Mouse (Mus musculus) cerebellum, adult 8-10 months (tissue): ENCODE data around the gene Agxt.

Experiments used
- DNase-seq: peaks from one replicate; pipeline ENCODE4 v3.0.0; 2022

Agxt gene

DNA sequence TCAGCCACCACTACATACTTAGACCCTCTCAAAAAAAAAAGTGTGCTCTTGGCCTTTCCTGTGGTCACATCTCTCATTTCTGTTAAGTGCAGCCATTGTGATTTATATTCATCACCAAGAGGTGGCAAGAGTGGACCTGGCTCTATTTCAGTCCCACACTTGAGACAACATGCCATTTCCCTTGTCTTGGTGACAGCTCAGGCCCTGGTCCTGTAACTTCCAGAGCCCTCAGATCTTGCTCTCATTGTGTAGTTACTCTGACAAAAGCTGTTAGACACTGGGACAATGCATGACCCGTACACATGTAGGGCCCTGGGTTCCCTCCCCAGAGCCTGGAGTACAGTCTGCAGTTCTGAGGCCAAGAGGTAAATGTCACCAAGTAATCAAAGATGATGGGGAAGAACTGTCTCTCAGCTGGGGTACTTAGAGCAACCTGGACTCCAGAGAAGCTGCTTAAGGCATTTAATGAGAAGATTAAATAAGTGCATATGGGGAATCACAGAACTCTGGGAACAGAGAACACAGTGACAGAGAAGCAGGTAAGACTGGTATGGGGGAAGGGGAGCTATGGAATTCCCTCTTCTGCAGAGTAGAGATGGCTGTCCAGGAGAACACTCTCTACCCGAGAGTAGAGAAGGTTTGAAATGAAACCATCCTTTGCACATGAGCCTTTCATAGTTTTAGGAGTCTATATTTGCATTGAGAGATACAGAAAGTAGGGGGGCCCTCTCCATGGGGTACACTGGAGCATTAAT lies 16.0 kb downstream of the Agxt start:
- no peak for DNase-seq

DNA sequence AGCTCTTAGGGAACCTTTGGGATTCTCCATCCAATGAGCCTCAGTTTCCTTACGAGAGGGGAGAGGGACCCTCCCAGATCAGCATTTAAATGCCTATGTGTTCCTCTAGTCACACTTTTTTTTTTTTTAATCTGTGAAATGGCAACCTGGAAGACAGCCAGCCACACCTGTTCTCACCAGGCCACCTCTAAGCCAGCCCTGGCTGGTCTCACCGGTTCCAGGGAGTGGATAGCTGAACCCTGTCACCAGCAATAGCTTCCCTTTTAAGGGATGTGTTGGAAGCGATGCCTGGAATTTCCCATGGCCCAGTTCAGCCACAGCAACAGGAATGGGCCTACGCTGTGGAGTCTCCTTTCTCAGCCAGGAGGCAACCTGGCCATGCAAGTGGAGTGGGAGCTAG lies 22.5 kb downstream of the Agxt start:
- DNase-seq = no peak

DNA sequence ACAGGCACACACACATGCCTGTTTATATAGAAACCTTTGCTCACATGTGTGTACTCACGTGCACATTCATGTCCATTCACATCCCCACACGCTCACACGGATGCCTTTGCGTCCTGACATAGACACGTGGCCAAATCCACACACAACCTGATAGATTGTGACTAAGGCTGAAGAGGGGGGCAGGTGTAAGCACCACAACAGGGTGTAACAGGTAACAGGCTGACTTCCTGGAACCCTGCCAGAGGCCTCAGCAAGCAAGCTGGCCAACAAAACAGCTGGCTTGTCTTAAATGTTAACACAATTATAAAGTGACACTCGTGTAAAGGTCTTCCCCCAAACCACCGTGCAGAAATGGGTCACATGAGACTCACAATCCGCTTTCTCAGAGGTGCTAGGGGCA lies 23.9 kb downstream of the Agxt start:
- DNase-seq = no peak

DNA sequence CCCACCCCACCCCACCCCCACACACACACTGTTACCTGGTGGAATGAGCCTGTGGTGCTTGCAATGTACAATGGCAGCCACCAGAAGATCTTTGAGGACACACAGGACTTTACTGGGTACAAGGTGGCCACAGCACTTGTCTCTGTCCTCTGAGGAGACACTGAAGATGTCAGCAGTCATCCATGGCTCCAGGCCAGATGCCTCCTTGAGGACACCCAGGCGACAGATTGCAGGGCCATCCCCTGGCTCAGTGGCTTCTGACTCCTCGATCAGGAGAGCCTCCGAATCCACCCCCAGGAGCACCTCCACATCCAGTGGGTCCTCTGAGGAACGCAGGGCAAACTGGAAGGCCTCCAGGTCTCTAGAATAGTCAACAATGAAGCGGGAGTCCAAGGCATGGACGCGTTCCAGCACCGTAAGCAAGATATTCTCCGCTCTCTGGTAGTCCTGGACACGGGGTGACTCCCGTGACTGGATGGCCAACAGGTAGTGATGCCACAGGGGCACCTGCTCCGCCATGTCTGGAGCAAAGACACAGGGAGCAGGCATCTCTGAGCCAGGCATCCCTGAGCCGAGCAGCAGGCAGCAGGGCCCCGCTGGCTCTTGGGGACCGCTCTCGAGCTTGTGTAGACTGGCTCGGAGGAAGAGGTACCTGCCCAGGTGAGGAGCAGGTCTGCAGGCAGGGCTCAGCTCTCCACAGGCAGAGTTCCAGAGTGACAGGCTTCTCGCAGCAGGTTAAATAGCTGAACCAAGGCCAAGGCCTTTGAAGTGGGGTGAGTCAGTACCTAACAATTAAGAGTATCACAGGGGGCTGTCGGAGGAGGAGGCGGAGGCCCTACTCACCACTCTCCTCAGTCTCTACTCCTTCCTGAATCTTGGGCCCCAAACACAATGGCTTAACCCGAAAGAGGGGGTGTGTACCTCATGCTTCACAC lies 24.8 kb downstream of the Agxt start:
- DNase-seq = peak; percentile 22

DNA sequence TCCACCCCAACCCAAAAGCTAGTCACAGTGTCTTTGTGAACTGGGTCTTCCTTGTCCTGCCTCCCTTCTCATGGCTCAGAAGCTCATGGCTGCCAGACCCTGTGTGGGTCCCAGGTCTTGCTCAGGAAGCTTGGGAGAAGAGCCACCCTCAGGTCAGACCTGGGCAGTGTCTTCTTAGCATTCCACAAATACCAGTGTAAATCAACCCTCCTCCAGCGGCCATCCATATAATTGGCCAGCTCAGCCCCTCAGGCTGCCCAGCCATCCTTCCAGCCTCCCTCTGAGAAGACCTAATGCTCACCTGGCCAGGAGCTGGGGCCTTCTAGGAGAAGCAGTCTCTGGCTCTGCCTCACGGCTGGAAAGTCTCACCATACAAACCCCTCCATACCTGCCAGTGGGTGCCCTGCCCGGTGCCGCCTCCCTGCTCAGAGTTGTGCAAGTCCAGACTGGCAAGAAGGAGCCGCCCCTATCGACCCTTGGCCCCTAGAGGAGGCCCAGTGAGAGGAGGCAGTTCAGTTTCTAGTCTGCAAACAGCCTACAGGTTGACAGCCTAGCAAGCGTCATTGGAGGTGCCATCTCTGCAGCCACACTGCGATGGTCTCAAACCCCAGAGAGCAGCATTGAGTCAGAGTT lies 25.6 kb downstream of the Agxt start, which contains the start of gene 2310007B03Rik:
2310007B03Rik (minus strand) TSS at position 448 of the 633 bp plus-strand sequence.
- no peak for DNase-seq

DNA sequence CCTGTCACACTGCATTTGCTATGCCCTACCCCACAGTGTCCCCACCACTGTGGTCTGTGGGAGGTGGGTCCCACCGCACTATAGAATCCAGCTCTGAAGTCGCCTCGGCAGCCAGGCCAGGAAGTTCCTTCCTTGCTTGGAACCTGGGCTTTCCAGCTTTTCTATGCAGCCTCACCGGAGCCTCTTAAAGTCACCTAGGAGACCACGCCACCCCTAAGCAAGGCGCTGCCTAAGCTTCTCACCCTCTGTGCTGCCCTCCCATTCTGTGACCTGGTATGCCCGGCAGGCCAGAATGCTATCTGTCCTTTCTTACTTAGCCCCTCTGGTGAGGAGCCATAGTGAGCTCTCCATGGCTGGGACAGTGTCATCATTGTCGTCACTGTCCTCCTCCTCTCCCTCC lies 26.3 kb downstream of the Agxt start:
- DNase-seq = no peak

DNA sequence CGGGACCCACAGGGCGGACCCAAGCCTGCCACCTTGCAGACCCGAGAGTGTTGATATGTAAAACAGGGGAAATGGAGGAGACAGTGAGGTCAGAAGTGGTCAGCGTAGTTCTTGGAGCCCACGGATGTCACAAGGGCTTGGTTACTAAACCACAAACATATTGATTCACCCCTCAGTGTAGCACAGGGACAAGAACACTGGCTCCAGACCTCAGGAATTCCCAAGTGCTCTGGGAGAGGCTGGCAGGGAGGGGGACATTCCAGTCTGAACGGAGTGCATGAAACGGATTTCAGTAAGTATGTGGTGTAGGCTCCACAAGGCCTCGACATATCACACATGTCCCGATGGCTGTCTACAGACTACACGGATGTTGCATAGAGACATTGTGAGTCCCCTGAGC lies 26.9 kb downstream of the Agxt start:
- DNase-seq = no peak

DNA sequence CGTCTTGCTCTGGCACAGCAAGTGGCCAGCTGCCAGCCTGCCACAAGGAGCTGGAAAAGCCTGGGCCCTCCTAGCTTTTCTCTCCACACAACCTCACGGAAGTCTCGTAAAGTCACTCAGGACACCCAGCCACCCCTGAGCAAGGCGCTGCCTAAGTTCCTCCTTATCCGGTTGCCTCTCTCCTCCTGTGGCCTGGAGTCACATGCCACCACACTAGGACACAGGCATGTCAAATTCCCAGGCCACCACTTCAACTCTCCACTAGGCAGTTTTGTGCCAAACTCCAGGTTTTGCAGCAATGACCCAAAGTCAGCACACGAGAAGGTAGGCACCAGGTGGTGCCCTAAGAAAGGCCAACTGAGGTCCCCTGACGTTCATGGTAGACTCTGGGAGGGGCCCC lies 27.5 kb downstream of the Agxt start:
- no peak for DNase-seq

DNA sequence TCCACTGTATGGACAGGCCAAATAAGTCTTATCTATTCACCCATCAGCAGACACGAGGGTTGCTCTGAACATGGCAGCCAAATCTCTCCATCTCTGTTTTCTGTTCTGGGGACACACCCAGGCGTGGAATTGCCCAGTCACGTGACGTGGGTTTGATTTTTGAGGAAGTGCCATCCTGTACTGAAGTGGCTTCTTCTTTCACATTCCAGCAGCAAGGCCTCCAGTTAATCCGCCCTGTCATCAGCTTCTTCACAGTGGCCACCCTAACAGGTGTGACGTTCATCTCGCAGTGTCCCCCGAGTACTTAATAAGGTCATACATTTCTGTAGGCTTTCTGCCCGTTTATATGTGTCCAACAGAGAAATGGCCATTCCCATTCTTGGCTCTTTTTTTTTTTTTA lies 30.4 kb downstream of the Agxt start:
- no peak for DNase-seq

DNA sequence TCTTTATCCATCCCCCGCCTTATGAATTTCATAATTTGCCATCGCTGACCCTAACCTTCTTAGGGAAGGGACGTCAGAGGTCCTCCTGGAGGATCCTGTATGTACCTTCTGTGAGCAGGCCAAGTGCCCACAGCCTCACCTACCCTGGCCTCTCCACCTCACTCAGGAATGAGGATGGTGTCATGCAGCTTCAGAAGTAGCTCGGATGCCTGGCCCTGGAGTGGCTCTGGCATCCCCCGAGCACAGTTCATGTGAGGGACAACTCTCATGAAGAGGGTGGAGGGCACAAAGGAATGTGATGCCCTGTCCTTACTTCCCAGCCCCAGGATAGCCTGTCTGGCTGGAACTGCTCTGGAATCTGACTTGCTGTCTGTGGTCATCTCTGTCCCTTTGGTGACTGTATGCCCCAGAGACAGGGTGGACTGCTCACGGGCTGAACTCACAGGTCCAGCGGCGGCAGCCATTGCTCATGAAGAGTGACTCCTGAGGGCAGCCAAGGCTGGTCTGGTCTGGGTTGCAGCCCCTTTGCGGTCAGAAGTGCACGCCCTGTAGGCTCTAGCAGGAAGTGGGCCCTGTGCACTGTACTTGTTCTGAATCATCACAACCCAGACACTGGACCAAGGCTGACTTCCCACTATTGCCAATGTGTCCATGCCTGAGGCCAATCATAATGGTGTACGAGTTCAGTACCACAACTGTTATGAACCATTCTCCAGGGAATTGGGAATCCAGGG lies 31.5 kb downstream of the Agxt start:
- DNase-seq = no peak

DNA sequence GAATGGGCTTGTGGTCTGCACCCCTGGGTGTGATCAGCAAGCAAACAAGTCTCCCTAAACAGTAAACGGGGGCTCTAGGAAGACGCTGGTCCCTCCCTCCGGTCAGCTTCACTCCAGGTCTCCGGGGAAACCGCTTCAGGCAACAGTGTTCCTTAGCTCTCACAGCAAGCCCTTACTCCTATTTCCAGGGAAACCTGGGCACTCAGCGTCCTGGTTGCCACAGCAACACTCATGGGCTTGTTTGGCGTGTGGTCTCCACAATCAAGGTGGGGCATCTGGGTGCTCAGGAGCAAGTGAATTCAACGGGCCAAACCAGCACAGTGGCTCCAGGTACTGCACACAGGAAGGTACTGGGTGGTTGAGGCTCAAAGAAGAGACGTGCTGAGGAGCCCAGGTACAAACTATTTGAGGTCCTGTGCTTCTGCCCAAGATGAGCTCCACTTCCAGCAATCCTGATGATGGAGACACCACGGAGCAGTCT lies 33.3 kb downstream of the Agxt start, which contains the start of gene Crocc2:
Crocc2 (plus strand) TSS at position 431 of the 481 bp plus-strand sequence.
- DNase-seq = no peak

DNA sequence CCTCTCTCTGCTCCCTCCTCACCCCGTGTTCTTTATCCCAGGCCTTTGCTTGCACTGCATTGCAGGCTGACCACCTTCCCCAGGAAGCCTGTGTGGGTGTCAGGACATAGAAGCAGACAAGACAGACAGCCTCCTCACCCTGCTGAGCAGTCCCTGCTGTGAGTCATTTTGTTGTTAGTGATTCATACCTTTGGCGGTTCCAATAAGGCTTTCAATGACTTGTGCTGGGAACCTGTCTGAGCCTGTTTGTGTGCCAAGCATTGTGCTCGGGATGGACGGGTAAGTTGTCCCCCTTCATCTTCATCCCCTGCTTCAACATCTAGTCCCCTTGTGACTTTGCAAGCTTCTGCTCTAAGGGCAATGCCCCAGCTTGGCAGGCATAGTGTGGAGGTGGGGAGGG lies 38.6 kb downstream of the Agxt start:
- DNase-seq = no peak

DNA sequence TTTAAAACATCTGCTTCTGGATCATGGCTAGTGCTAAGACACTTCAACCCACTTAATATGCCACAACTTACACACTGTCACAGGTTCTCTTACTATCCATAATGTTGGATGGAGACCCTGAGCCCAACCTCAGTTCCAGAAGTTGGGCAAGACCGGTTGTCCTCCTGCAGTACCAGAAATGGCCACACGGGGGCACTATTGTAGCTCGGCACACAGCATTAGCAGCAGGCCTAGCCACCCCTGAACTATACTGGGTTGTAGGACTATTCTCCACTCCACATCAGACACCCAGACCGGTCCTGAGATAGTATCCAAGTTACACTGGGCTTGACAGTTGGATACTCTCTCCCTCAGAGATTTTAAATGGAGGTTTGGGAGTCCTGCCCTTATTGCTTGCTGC lies 39.4 kb downstream of the Agxt start:
- DNase-seq = peak; percentile 78

DNA sequence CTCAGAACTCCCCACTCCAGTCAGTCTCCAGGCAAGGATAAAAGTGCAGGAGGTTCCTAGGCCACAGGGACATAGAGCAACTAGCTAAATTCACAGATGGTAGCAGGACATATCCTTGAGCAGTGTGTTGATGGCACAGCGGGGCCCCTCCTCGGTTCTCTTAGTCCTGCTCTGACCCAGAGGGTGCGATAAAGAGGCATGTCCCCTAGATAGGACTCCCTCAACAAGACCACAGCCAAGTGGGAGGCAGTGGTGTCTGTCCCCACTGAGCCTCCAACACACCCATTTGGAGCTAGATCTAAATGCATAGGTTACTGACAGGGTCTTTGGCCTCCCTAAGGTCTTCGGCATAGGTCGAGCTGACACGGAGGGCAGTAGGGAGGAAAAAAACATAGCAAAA lies 40.8 kb downstream of the Agxt start:
- DNase-seq = no peak

DNA sequence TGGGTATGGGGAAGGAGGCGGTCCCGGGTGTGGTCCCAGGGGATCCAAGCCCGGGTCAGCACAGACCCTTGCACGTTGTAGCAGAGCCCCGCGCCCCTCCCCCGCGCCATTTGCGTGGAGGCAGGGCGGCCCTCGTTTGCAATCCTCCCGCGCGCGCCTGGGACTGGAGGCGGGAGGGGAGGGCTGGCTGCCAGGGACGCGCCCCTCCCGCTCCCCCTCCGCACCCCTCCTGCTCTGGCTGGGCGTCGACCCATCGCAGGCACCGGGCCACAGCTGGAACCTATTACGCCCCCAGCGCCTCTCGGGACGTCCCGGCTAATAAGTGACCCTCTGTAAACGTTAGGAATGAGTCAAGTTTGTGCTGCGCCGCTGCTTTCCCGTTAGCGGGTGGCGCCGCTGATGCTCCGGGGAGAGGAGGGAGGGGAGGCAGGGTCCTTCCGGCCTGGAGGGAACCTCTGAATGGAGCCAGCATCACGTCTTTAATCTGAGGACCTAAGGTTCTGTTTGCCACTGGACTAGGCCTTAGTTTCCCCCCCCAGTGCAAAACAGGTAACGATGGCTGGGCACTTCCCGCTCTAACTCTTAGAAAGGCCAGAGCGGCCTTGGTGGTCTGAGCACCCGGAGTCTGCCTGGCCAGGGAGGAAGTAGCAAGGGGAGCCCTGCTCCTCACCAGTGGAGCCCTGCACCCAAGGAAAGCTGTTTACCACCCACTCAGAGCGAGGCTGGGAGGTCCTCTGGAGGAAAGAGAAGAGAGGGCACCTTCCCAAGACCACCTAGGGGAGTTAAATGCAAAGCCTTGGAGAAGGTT lies 41.7 kb downstream of the Agxt start:
- peak; percentile 11 for DNase-seq

DNA sequence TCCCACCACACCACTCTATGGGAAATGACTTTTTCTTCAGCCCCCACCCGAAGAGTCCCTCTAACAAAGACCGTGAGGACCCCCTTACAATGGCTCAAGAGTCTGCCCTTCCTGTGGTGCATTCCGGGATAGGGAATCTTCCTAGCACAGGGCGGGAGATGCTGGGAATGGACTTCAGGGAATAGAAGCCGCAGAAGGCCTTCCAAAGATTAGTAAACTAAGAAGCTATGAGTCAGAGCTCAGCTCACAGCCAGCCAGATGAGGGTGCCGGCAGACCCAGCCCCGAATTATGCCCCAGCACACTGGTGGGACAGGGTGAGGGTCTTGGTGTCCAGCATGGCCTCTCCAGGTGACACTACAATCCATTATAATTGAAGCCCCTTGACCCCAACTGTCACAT lies 47.2 kb downstream of the Agxt start:
- DNase-seq = no peak

DNA sequence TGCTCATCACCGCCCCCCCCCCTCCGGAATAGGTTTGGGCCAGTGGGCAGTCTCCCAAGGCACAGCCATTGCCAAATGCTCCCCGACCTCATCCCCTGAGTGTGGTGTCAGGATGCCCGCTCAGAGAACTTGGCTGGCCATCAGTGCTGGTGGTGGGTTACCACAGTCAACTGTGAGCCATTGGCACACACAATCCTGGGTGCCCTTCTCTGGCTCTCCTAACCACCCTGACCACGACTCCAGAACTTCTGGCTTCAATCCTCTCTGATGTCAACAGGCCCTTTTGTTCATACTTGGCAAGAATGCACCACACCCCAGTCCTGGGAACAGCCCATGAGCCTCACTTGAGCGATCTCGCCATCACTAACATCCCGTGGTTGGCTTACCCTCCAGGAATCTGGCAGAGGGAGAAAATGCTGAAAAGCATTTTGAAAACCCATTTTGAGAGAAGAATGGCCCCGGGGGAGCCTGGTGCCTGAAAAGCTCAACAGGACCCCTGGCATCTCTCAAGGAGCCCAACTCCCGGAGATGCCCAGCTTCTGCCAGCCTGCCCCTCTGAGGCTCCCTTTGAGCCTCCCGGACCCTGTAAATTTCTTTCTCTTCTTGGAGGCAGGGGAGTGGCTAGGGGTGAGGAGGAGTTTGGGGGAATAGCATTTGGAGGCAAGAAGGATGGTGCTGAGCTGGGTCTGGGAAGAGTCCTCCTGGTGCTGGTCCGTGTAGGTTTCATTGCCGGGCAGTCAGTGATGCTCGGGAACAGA lies 49.2 kb downstream of the Agxt start:
- peak; percentile 13 for DNase-seq

DNA sequence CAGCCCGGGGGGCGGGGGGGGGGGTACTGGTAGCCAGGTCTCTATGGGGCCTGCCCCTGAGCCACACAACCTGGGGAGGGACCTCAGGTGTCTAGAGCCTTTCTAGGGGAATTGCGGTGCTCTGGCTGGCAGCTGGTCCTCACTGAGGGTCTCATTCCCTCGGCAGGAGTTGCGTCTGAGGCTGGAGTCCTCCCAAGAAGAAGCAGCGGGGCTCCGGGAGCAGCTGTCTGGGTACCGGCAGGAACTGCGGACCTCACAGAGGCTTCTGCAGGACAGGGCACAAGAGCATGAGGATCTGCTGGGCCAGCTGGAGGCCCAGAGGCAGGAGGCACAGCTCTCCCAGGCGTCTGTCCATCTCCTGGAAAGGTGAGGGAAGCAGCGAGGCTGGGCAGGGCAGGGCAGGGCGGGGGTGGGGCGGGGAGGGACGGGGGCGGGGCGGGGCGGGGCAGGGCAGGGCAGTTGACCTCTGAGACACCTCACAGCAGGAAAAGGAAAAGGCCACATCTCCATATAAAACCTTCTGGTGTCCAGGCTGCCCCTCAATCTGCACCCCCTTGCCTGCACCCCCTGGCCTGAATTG lies 55.8 kb downstream of the Agxt start:
- no peak for DNase-seq

DNA sequence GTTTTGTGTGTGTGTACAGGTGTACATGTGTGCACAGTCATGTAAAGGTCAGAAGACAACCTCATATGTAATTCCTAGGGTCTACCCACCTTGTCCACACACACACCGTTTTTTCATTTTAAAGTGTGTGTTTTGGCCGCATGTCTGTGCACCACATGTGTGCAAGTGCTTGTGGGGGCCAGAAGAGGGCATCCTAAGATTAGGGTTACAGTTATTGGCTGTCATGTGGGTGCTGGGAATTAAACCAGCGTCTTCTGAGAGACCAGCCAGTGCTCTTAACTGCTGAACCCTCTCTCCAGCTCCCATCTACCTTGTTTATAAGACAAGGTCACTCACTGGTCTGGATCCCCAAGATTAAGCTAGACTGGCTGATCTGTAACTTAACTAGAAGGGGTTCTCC lies 59.9 kb downstream of the Agxt start:
- DNase-seq = no peak
